Mouse (Mus musculus) lung, postnatal 0 days (tissue): ENCODE measurements around the gene Lyrm4. TPM values are rescaled to one million over a fixed set of nuclear protein-coding genes. Genes with fewer than 3 reads are reported as not detected.

Experiments used
- ATAC-seq: fragments of 200-750 bp; cut with Nextera tagmentation; 2 replicates; pipeline ENCODE4 v1.8.0; 2017; ENCODE audit warnings: moderate library complexity
- DNase-seq: peaks from one replicate; pipeline ENCODE4 v3.0.0-alpha.2; 2016; ENCODE audit warnings: low spot score
- H3K27ac ChIP-seq: fragments of 300-500 bp; sonication (generic); 2 replicates; pipeline ENCODE4 v1.5.1; 2014; ENCODE audit warnings: antibody characterized with exemption, mild to moderate bottlenecking, low read length, mixed read lengths
- H3K27me3 ChIP-seq: fragments of 300-500 bp; sonication (generic); replicated peaks from 2 replicates; pipeline ENCODE4 v1.6.1; 2014; ENCODE audit warnings: low read length, mixed read lengths; ENCODE audit not compliant: insufficient read depth
- H3K36me3 ChIP-seq: fragments of 300-500 bp; sonication (generic); 2 replicates; pipeline ENCODE4 v1.6.1; 2014; ENCODE audit warnings: low read length, mixed read lengths; ENCODE audit not compliant: insufficient read depth
- H3K4me1 ChIP-seq: fragments of 300-500 bp; sonication (generic); 2 replicates; pipeline ENCODE4 v1.6.1; 2014; ENCODE audit warnings: antibody characterized with exemption, low read depth, low read length, mixed read lengths; ENCODE audit not compliant: insufficient read depth
- H3K4me2 ChIP-seq: fragments of 300-500 bp; sonication (generic); replicated peaks from 2 replicates; pipeline ENCODE4 v1.6.1; 2014; ENCODE audit warnings: low read depth, mild to moderate bottlenecking, low read length, moderate library complexity, mixed read lengths
- H3K4me3 ChIP-seq: fragments of 300-500 bp; sonication (generic); 2 replicates; pipeline ENCODE4 v1.5.1; 2014; ENCODE audit warnings: low read depth, low read length
- H3K9ac ChIP-seq: fragments of 300-500 bp; sonication (generic); replicated peaks from 2 replicates; pipeline ENCODE4 v1.6.1; 2014; ENCODE audit warnings: low read depth, mild to moderate bottlenecking
- H3K9me3 ChIP-seq: fragments of 300-500 bp; sonication (generic); 2 replicates; pipeline ENCODE4 v1.6.1; 2016; ENCODE audit warnings: low read length, mixed read lengths
- CTCF ChIP-seq: IDR thresholded peaks from 2 replicates; pipeline ENCODE4 v1.5.1; 2016; ENCODE audit warnings: antibody characterized with exemption, mild to moderate bottlenecking
- EP300 ChIP-seq: IDR thresholded peaks from 2 replicates; pipeline ENCODE4 v1.6.1; 2016; ENCODE audit warnings: antibody characterized with exemption, mild to moderate bottlenecking, control low read depth
- WGBS: fragments of 180-500 bp; shearing (Covaris S2); extraction: QIAGEN DNeasy Blood & Tissue Kit; methylation state at CpG from one replicate; pipeline ENCODE4 v1.1.7; 2014; 5-methylcytosine and 5-hydroxymethylcytosine counted together
- polyA plus RNA-seq: library from polyadenylated mRNA; unstranded; fragments of >200 nt; fragmentation: Nextera tagmentation; extraction: Ambion mirVana; gene quantifications from 2 replicates; pipeline ENCODE4 v1.2.1, GENCODE M21; 2015

The Lyrm4 gene
- polyA plus RNA-seq, 1 experiment from 2014 or later = 26.7 TPM

GRCm38 (mm10) chr13:36085971-36086370 is 31.4 kb downstream of the Lyrm4 start:
- H3K27ac ChIP-seq = no peak overlapping the region
- TF ChIP-seq CTCF = no peak
- no peak for TF ChIP-seq EP300
- 59% methylated on average over 3 of the region's 3 CpGs for WGBS
- H3K4me2 ChIP-seq = no peak overlapping the region
- no peaks in the 10 kb centered on the region for H3K36me3 ChIP-seq
- no peaks in the 10 kb centered on the region for H3K4me1 ChIP-seq
- no peak overlapping the region for H3K9ac ChIP-seq
- DNase-seq = no peak
- no peaks in the 10 kb centered on the region for H3K27me3 ChIP-seq
- no peak overlapping the region for H3K4me3 ChIP-seq
- no peak for ATAC-seq
- no peaks in the 10 kb centered on the region for H3K9me3 ChIP-seq

GRCm38 (mm10) chr13:36084701-36085100 is 32.6 kb downstream of the Lyrm4 start:
- TF ChIP-seq CTCF (no peak), EP300 (no peak)
- no peak overlapping the region for H3K27ac ChIP-seq
- WGBS = 91% methylated on average over 3 of the region's 3 CpGs

GRCm38 (mm10) chr13:36081591-36081990 is 35.7 kb downstream of the Lyrm4 start:
- H3K27ac ChIP-seq = no peak overlapping the region
- 90% methylated on average over 3 of the region's 3 CpGs for WGBS
- no peak overlapping the region for H3K4me2 ChIP-seq
- no peak overlapping the region for H3K9ac ChIP-seq
- no peak for TF ChIP-seq CTCF
- TF ChIP-seq EP300 = no peak
- H3K9me3 ChIP-seq = no peaks in the 10 kb centered on the region
- no peak overlapping the region for H3K4me3 ChIP-seq
- no peak for ATAC-seq
- H3K4me1 ChIP-seq = no peaks in the 10 kb centered on the region
- no peak for DNase-seq
- no peaks in the 10 kb centered on the region for H3K36me3 ChIP-seq
- no peaks in the 10 kb centered on the region for H3K27me3 ChIP-seq

More at GRCm38 (mm10) chr13:36084701-36085100, 32.6 kb downstream of the Lyrm4 start:
- H3K4me1 ChIP-seq = no peaks in the 10 kb centered on the region
- ATAC-seq (no peak), DNase-seq (no peak)
- H3K27me3 ChIP-seq = no peaks in the 10 kb centered on the region
- no peaks in the 10 kb centered on the region for H3K36me3 ChIP-seq
- H3K4me3 ChIP-seq = no peak overlapping the region
- no peak overlapping the region for H3K9ac ChIP-seq
- H3K4me2 ChIP-seq = no peak overlapping the region
- no peaks in the 10 kb centered on the region for H3K9me3 ChIP-seq

- Histone ChIP-seq H3K36me3 (no peaks in the 10 kb centered on the region), H3K4me2 (no peak overlapping the region), H3K27me3 (no peaks in the 10 kb centered on the region), H3K9ac (no peak overlapping the region), H3K27ac (no peak overlapping the region), H3K4me3 (no peak overlapping the region), H3K9me3 (no peaks in the 10 kb centered on the region), H3K4me1 (no peaks in the 10 kb centered on the region)
- TF ChIP-seq EP300 = no peak
- no peak for TF ChIP-seq CTCF
- ATAC-seq (no peak), DNase-seq (peak; percentile 19)
- WGBS = 78% methylated on average over 3 of the region's 3 CpGs
These were observed 42.8 kb downstream of the Lyrm4 start for GRCm38 (mm10) chr13:36074484-36074883.

- no peak overlapping the region for H3K4me3 ChIP-seq
- no peaks in the 10 kb centered on the region for H3K4me1 ChIP-seq
- TF ChIP-seq EP300 = no peak
- TF ChIP-seq CTCF = no peak
- H3K27me3 ChIP-seq = no peaks in the 10 kb centered on the region
- ATAC-seq (peak; percentile 57; the same call in 1 of the 2 replicates), DNase-seq (peak; percentile 52)
- H3K9ac ChIP-seq = no peak overlapping the region
- H3K27ac ChIP-seq = no peak overlapping the region
- no peaks in the 10 kb centered on the region for H3K36me3 ChIP-seq
- no peak overlapping the region for H3K4me2 ChIP-seq
- WGBS = 66% methylated on average over 2 of the region's 2 CpGs
- no peaks in the 10 kb centered on the region for H3K9me3 ChIP-seq
These were observed 50.6 kb downstream of the Lyrm4 start for GRCm38 (mm10) chr13:36066676-36067075.

- no peak for DNase-seq
- 85% methylated on average over 2 of the region's 2 CpGs for WGBS
- ATAC-seq = no peak
- Histone ChIP-seq H3K4me3 (no peak overlapping the region), H3K9ac (no peak overlapping the region), H3K27me3 (no peaks in the 10 kb centered on the region), H3K4me1 (no peaks in the 10 kb centered on the region), H3K4me2 (no peak overlapping the region), H3K27ac (no peak overlapping the region), H3K9me3 (no peaks in the 10 kb centered on the region), H3K36me3 (no peaks in the 10 kb centered on the region)
- TF ChIP-seq EP300 (no peak), CTCF (no peak)
These were observed 59.8 kb downstream of the Lyrm4 start for GRCm38 (mm10) chr13:36057489-36057888.

- Histone ChIP-seq H3K4me1 (no peaks in the 10 kb centered on the region), H3K4me2 (no peak overlapping the region), H3K27ac (no peak overlapping the region), H3K27me3 (no peaks in the 10 kb centered on the region), H3K4me3 (no peak overlapping the region), H3K9ac (no peak overlapping the region), H3K9me3 (no peaks in the 10 kb centered on the region), H3K36me3 (no peaks in the 10 kb centered on the region)
- no peak for TF ChIP-seq EP300
- no peak for TF ChIP-seq CTCF
- ATAC-seq (no peak), DNase-seq (no peak)
- WGBS = 87% methylated on average over 4 of the region's 4 CpGs
These were observed 60.4 kb downstream of the Lyrm4 start for GRCm38 (mm10) chr13:36056925-36057324.
